Mouse (Mus musculus) forebrain, postnatal 0 days (tissue): ENCODE data around the gene Jmjd8. TPM values are rescaled to one million over a fixed set of nuclear protein-coding genes. Genes with fewer than 3 reads are reported as not detected.

ENCODE experiments used
- ATAC-seq: fragments of 200-750 bp; cut with Nextera tagmentation; 2 replicates; pipeline ENCODE4 v1.8.0; 2017; ENCODE audit warnings: mild to moderate bottlenecking, moderate library complexity
- DNase-seq: peaks from one replicate; pipeline ENCODE4 v3.0.0-alpha.2; 2015
- H3K27ac ChIP-seq: fragments of 300-500 bp; sonication (generic); 2 replicates; pipeline ENCODE4 v1.5.1; 2014; ENCODE audit warnings: low read depth, mild to moderate bottlenecking, antibody characterized with exemption, low read length, moderate library complexity, mixed read lengths
- H3K27me3 ChIP-seq: fragments of 300-500 bp; sonication (generic); 2 replicates; pipeline ENCODE4 v1.6.1; 2014; ENCODE audit warnings: mild to moderate bottlenecking, low read length, mixed read lengths; ENCODE audit not compliant: insufficient read depth
- H3K36me3 ChIP-seq: fragments of 300-500 bp; sonication (generic); 2 replicates; pipeline ENCODE4 v1.6.1; 2014; ENCODE audit warnings: mild to moderate bottlenecking, moderate library complexity; ENCODE audit not compliant: insufficient read depth
- H3K4me1 ChIP-seq: fragments of 300-500 bp; sonication (generic); 2 replicates; pipeline ENCODE4 v1.6.1; 2014; ENCODE audit warnings: antibody characterized with exemption; ENCODE audit not compliant: insufficient read depth
- H3K4me2 ChIP-seq: fragments of 300-500 bp; sonication (generic); 2 replicates; pipeline ENCODE4 v1.6.1; 2014; ENCODE audit warnings: low read depth, mild to moderate bottlenecking, moderate library complexity
- H3K4me3 ChIP-seq: fragments of 300-500 bp; sonication (generic); 2 replicates; pipeline ENCODE4 v1.5.1; 2014; ENCODE audit warnings: low read depth, low read length, mixed read lengths
- H3K9ac ChIP-seq: fragments of 300-500 bp; sonication (generic); 2 replicates; pipeline ENCODE4 v1.6.1; 2014; ENCODE audit warnings: mild to moderate bottlenecking
- H3K9me3 ChIP-seq: fragments of 300-500 bp; sonication (generic); 2 replicates; pipeline ENCODE4 v1.6.1; 2016; ENCODE audit warnings: low read length
- CTCF ChIP-seq: sonication (generic); IDR thresholded peaks from 2 replicates; pipeline ENCODE4 v1.5.1; 2016; ENCODE audit warnings: antibody characterized with exemption, control low read depth, low read depth
- WGBS: fragments of 180-500 bp; shearing (Covaris S2); extraction: QIAGEN DNeasy Blood & Tissue Kit; methylation state at CpG from one replicate; pipeline ENCODE4 v1.1.7; 2014; 5-methylcytosine and 5-hydroxymethylcytosine counted together
- polyA plus RNA-seq: library from polyadenylated mRNA; unstranded; fragments of >200 nt; fragmentation: Nextera tagmentation; extraction: Ambion mirVana; gene quantifications from 2 replicates; pipeline ENCODE4 v1.2.1, GENCODE M21; 2015
- total RNA-seq: library from RNA; depleted of rRNA; stranded (reverse); fragments of >200 nt; gene quantifications from 2 replicates; pipeline ENCODE4 v1.2.3, GENCODE M21; 2014; rRNA removed

Gene Jmjd8
- total RNA-seq (44.3 and 52.2 TPM in 2 replicates), polyA plus RNA-seq (46.7 and 49.5 TPM in 2 replicates)

DNA sequence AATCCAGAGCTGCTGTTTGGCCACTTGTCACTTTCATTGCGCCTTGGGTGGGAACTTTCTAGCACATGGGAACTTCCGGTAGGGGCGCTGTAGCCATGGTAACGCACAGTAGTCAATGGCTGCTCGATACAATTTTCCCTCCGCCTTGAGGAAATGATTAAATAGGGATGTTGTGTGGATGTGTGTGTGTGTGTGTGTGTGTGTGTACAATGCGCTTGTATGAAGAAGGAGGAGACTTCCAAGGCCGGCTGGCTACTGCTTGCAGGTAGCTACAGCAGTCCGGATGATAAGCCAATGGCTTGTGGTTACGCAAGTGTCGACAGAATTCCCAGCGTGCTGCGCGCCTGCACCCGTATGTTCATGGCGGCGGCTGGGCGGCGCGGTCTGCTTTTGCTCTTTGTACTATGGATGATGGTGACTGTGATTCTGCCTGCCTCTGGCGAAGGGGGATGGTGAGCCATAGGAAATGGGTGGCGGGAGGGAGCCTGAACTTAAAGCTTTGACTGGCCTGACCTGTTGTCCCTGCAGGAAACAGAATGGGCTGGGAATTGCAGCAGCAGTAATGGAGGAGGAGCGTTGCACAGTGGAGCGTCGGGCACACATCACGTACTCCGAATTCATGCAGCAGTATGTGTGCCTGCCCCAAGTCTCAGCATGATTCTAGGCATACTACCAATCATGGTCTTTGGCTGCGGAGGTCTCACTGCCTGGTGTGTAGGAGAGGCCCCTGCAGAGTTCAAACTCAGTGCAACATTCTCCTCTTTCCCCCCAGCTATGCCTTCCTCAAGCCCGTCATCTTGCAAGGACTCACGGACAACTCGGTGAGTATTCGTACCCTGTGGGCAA is at the start of gene Jmjd8:
Jmjd8 (plus strand) TSS at position 156 of the 846 bp plus-strand sequence.
- Histone ChIP-seq H3K9me3 (no peaks in the 10 kb centered on the region), H3K27me3 (no peaks in the 10 kb centered on the region), H3K4me3 (peak within 1 kb of the TSS; percentile 52), H3K4me1 (peaks cover 32% of the 10 kb centered on the region), H3K9ac (peak within 1 kb of the TSS; percentile 80), H3K36me3 (peaks cover 37% of the 10 kb centered on the region), H3K27ac (peak within 1 kb of the TSS; percentile 95), H3K4me2 (peak within 1 kb of the TSS; percentile 58)
- ATAC-seq: peak; percentile 78
- DNase-seq: peak; percentile 93
- WGBS: under 1% methylated on average over 32 of the region's 32 CpGs
- peak; percentile 73 for TF ChIP-seq CTCF

DNA sequence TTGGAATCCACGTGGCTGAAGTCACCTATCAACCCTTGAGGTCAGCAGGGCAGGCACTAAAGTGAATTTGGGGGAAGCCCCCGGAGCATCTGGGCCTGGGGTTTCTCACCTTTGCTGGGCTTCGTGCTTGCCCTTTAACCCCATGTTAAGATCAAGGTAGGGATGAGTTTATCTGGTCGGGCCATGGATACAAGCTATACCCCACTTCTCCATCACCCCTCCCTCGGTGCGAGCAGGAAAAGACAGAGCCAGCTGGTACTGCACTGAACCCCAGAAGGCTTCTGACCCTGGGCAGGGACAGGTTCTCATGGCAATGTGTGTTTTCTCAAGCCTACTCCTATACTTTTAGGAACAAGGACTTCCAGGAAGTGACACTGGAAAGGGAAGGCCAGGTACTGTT is 47.3 kb upstream of the Jmjd8 start:
- TF ChIP-seq CTCF: no peak
- Histone ChIP-seq H3K27me3 (no peaks in the 10 kb centered on the region), H3K4me3 (no peak overlapping the region), H3K9me3 (no peaks in the 10 kb centered on the region), H3K9ac (no peak overlapping the region), H3K4me1 (peaks cover 6% of the 10 kb centered on the region), H3K27ac (no peak overlapping the region), H3K36me3 (peaks cover 49% of the 10 kb centered on the region), H3K4me2 (no peak overlapping the region)
- DNase-seq: no peak
- 78% methylated on average over 6 of the region's 6 CpGs for WGBS
- ATAC-seq: no peak

DNA sequence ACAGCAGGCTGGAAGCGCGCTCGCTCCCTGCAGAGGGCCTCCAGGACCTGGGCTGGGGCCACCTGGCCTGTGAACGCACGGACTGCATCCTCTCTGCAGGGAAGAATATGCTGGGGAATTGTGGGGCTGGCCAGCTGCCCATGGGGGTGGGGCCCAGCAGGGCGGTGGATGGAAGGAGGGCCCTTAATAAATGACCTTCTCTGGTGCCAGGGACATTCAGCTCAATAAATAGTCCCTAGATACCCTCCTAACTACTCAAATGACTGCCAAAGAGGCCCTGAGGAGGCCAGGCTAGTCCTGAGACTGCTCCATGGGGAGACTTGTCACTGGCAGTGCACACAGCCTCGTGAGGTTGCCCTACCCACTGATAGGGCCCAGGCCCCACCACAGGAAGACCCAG is 45.6 kb upstream of the Jmjd8 start:
- Histone ChIP-seq H3K4me2 (no peak overlapping the region), H3K27me3 (no peaks in the 10 kb centered on the region), H3K9me3 (no peaks in the 10 kb centered on the region), H3K27ac (no peak overlapping the region), H3K9ac (no peak overlapping the region; the same call in 1 of the 2 replicates), H3K36me3 (peaks cover 51% of the 10 kb centered on the region), H3K4me1 (peaks cover 6% of the 10 kb centered on the region), H3K4me3 (no peak overlapping the region)
- ATAC-seq (no peak), DNase-seq (no peak)
- 62% methylated on average over 7 of the region's 7 CpGs for WGBS
- TF ChIP-seq CTCF: no peak

DNA sequence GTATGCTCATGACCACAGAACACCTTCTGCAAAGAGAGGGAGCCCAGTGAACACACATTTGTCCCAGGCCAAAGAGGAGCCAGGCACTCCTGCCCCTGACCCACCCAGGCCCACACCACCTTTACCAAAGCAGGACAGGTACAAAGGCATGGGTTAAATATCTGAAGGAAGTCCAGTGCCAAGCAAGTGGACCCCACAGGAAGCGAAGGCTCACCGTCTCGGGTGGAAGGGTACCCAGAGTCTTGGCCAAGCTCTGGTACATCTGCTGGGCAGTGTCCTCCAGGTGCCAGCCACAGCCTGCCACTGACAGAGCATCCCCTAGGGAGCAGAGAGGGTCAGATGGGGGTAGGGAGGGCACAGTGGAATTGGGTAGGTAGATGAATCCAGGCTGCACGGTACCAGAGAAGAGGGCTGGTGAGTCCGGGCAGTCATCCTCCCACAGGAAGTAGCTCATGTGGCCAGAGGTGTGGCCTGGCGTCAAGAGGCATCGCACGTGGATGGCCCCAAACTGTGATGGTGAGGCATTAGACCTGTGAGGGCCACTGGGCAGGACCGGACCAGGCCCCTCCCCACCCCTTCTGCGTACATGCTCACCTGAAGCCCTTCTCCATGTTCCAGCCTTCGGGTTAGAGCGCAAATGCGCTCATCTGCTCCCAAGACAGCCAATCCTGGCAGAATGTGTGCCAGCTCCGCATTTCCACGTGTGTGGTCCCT is 44.6 kb upstream of the Jmjd8 start:
- H3K9me3 ChIP-seq: no peaks in the 10 kb centered on the region
- peaks cover 6% of the 10 kb centered on the region for H3K4me1 ChIP-seq
- peaks cover 51% of the 10 kb centered on the region for H3K36me3 ChIP-seq
- H3K27me3 ChIP-seq: no peaks in the 10 kb centered on the region
- ATAC-seq: no peak
- DNase-seq: no peak
- WGBS: 72% methylated on average over 15 of the region's 15 CpGs
- H3K9ac ChIP-seq: peak overlapping the region; percentile 70
- peak overlapping the region; percentile 70 for H3K4me3 ChIP-seq
- no peak for TF ChIP-seq CTCF
- H3K27ac ChIP-seq: no peak overlapping the region
- peak overlapping the region; percentile 82 for H3K4me2 ChIP-seq

DNA sequence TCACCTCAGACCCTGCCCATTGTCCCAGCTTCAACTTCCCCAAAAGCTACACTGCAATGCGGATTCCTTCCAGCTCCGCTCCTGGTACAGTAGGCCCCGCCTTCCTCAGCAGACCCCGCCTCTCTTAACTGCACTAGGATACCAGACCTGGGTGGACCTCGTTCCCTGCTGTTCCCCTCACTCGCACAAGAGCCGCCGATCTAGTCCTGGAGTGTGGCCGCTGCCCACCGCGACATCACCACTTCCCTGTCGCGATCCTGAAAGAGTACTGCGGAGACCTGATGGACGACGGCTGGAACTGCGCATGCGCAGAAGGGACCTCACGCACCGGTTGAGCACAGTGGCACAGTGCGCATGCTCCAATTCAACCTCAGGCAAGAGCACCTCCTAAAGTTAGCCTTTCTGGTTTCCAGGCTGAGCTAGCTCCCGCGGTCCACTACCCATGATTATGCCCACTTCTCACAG is 43.4 kb upstream of the Jmjd8 start, which contains the start of gene Haghl:
Haghl (minus strand) TSS at position 393 of the 465 bp plus-strand sequence.
- H3K4me1 ChIP-seq: peaks cover 6% of the 10 kb centered on the region
- no peaks in the 10 kb centered on the region for H3K27me3 ChIP-seq
- no peak for TF ChIP-seq CTCF
- peak within 1 kb of the TSS; percentile 70 for H3K9ac ChIP-seq
- ATAC-seq (peak; percentile 89), DNase-seq (peak; percentile 99)
- WGBS: under 1% methylated on average over 23 of the region's 23 CpGs
- peak within 1 kb of the TSS; percentile 81 for H3K27ac ChIP-seq
- H3K9me3 ChIP-seq: no peaks in the 10 kb centered on the region
- H3K4me2 ChIP-seq: peak within 1 kb of the TSS; percentile 82
- H3K36me3 ChIP-seq: peaks cover 49% of the 10 kb centered on the region
- peak within 1 kb of the TSS; percentile 70 for H3K4me3 ChIP-seq

DNA sequence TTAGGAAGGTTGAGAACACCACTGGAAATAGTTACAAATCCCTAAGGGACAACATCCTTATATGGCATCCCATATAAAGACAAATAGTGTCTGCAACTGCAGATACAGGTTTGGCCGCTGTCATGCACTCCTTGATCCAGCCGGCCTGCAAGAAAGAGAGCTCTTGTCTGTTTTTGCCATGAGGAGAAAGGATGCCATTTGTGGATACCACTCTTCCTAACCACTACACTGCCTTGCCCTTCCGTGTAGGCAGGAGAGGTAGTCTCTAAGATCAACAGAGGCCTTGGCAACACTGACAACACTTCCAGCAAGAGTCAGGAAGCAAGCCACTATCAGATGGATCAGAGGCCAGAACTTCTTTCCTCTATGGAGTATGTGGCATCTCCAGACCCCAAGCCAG is 42.4 kb upstream of the Jmjd8 start, which contains the start of gene Ccdc78:
Ccdc78 (plus strand) TSS at position 301 of the 400 bp plus-strand sequence.
- H3K9me3 ChIP-seq: no peaks in the 10 kb centered on the region
- H3K36me3 ChIP-seq: peaks cover 43% of the 10 kb centered on the region
- H3K27me3 ChIP-seq: no peaks in the 10 kb centered on the region

More for the DNA sequence above, 42.4 kb upstream of the Jmjd8 start, which contains the start of gene Ccdc78:
- Histone ChIP-seq H3K4me3 (peak within 1 kb of the TSS; percentile 70), H3K4me2 (peak within 1 kb of the TSS; percentile 82), H3K27ac (peak within 1 kb of the TSS; percentile 81), H3K4me1 (peaks cover 6% of the 10 kb centered on the region), H3K9ac (peak within 1 kb of the TSS; percentile 70)
- DNase-seq (no peak), ATAC-seq (no peak)
- TF ChIP-seq CTCF: no peak
- 78% methylated on average over 3 of the region's 3 CpGs for WGBS
